Mouse (Mus musculus): Measurements from ENCODE around the gene Trmt13. TPM values are rescaled to one million over a fixed set of nuclear protein-coding genes. Genes with fewer than 3 reads are reported as not detected.
"Not testable (repeated sequence)": the region's sequence is repeated elsewhere in the genome, so short reads cannot be mapped to it uniquely, and the experiment has no call there.

The Trmt13 gene
- total RNA-seq, 2 experiments from 2014 or later = 4.8 to 5.5 TPM

- no peak for DNase-seq
Measured at GRCm38 (mm10) chr3:116634091-116634490, 19.7 kb upstream of the Trmt13 start.

- DNase-seq = no peak
Measured at GRCm38 (mm10) chr3:116632971-116633370, 18.6 kb upstream of the Trmt13 start.

GRCm38 (mm10) chr3:116631459-116631858 is 17.1 kb upstream of the Trmt13 start:
- no peak for DNase-seq

- DNase-seq = no peak
Measured at GRCm38 (mm10) chr3:116622641-116623040, 8.3 kb upstream of the Trmt13 start.

- DNase-seq = no peak
Measured at GRCm38 (mm10) chr3:116620636-116621370, 6.4 kb upstream of the Trmt13 start.

GRCm38 (mm10) chr3:116618855-116619254 is 4.5 kb upstream of the Trmt13 start:
- no peak for DNase-seq

- no peak for DNase-seq
Measured at GRCm38 (mm10) chr3:116615318-116616068, 1.1 kb upstream of the Trmt13 start.

- no peak for DNase-seq
Measured at GRCm38 (mm10) chr3:116604570-116604969, 9.8 kb downstream of the Trmt13 start.

- no peak for DNase-seq
Measured at GRCm38 (mm10) chr3:116601781-116602180, 12.6 kb downstream of the Trmt13 start.

GRCm38 (mm10) chr3:116601005-116601404 is 13.4 kb downstream of the Trmt13 start:
- DNase-seq = no peak

- no peak for DNase-seq
Measured at GRCm38 (mm10) chr3:116599705-116600104, 14.7 kb downstream of the Trmt13 start.

- no peak for DNase-seq
Measured at GRCm38 (mm10) chr3:116595603-116595991, 18.8 kb downstream of the Trmt13 start.

GRCm38 (mm10) chr3:116594728-116595602 is 19.4 kb downstream of the Trmt13 start, which contains the start of gene Sass6:
Sass6 (plus strand) TSS chr3:116594982.
- peak; percentile 96 for DNase-seq

GRCm38 (mm10) chr3:116594076-116594727 is 20.2 kb downstream of the Trmt13 start:
- DNase-seq = no peak

- no peak for DNase-seq
Measured at GRCm38 (mm10) chr3:116582201-116582600, 32.2 kb downstream of the Trmt13 start.

- DNase-seq = no peak
Measured at GRCm38 (mm10) chr3:116577286-116577685, 37.1 kb downstream of the Trmt13 start.

- no peak for DNase-seq
Measured at GRCm38 (mm10) chr3:116570628-116571027, 43.8 kb downstream of the Trmt13 start.

GRCm38 (mm10) chr3:116563095-116563492 is 51.3 kb downstream of the Trmt13 start:
- no peak for DNase-seq

- DNase-seq = peak; percentile 7
Measured at GRCm38 (mm10) chr3:116562408-116563094, 51.8 kb downstream of the Trmt13 start, which contains the start of gene Lrrc39. Lrrc39 (plus strand) TSS chr3:116562973.

- not testable (repeated sequence) for DNase-seq
Measured at GRCm38 (mm10) chr3:116561315-116561714, 53.1 kb downstream of the Trmt13 start.

GRCm38 (mm10) chr3:116551362-116551761 is 63.0 kb downstream of the Trmt13 start:
- no peak for DNase-seq

All from gastrocnemius, postnatal 25 days (tissue).